In genomic region chr12:109552754-109553525, GRCm38 (mm10) we compare ENCODE assay signal across 18 mouse cellular contexts. TPM values are rescaled to one million over a fixed set of nuclear protein-coding genes. Genes with fewer than 3 reads are reported as not detected.
DNase-seq lines count a peak whose midpoint lies in the region; ATAC-seq and TF ChIP-seq lines count a peak whose summit lies in the region.
"Had no signal": no experiment of that assay in that cellular context is flagged by ENCODE, and none has a peak within 500 bp of the region (broad histone marks: within the 10 kb centered on the region; RNA-seq: fewer than 3 reads in every experiment).

No protein-coding gene starts in this region.

- DNase-seq in forebrain, embryonic 11.5 days (ENCODE audit: low spot score) = peak; percentile 68
- DNase-seq in forebrain, postnatal 0 days = no peak
- peak; percentile 54 for DNase-seq in midbrain, embryonic 10.5 days (ENCODE audit: low spot score)
- DNase-seq in midbrain, postnatal 0 days (ENCODE audit: low spot score) = no peak
- DNase-seq in forebrain, embryonic 14.5 days (ENCODE audit: low spot score) = peak; percentile 31
- DNase-seq in natural killer cell, adult 2 months (ENCODE audit: low spot score in 2 of 2) = no peak
- DNase-seq in frontal cortex, adult 2 months (ENCODE audit: extremely low spot score in 1 of 2, low spot score in 1 of 2) = no peak
- DNase-seq: adrenal gland, postnatal 36 days; gastrocnemius, postnatal 36 days; heart, postnatal 36 days; lung, postnatal 14 days; right cerebral cortex, adult 18-20 months; thymus, postnatal 4 days had no signal

- H3K27ac ChIP-seq in forebrain, embryonic 11.5 days (ENCODE audit: low read depth, low read length) = peak overlapping the region; percentile 77
- H3K27ac ChIP-seq in forebrain, postnatal 0 days (ENCODE audit: low read depth, low read length) = no peak overlapping the region
- H3K27ac ChIP-seq in midbrain, embryonic 10.5 days (replicated peaks) = peak overlapping the region; percentile 81
- no peak overlapping the region for H3K27ac ChIP-seq in midbrain, postnatal 0 days (ENCODE audit: low read depth, low read length)
- H3K27ac ChIP-seq in forebrain, embryonic 14.5 days (ENCODE audit: low read depth, low read length) = peak overlapping the region; percentile 10; the same call in 1 of the 2 replicates
- H3K27ac ChIP-seq: liver, embryonic 15.5 days had no signal

- WGBS in forebrain, embryonic 11.5 days = 21% methylated on average over 18 of the region's 18 CpGs
- WGBS in forebrain, postnatal 0 days = 22% methylated on average over 18 of the region's 18 CpGs
- WGBS in midbrain, embryonic 10.5 days = 37% methylated on average over 18 of the region's 18 CpGs
- 40% methylated on average over 18 of the region's 18 CpGs for WGBS in midbrain, postnatal 0 days
- 13% methylated on average over 18 of the region's 18 CpGs for WGBS in forebrain, embryonic 14.5 days

- H3K9me3 ChIP-seq in forebrain, embryonic 11.5 days (ENCODE audit: control insufficient read depth, low read length) = no peaks in the 10 kb centered on the region
- H3K9me3 ChIP-seq in forebrain, postnatal 0 days (ENCODE audit: low read length) = no peaks in the 10 kb centered on the region
- H3K9me3 ChIP-seq in midbrain, embryonic 10.5 days (replicated peaks) = no peaks in the 10 kb centered on the region
- no peaks in the 10 kb centered on the region for H3K9me3 ChIP-seq in midbrain, postnatal 0 days (ENCODE audit: low read length)
- H3K9me3 ChIP-seq in forebrain, embryonic 14.5 days (replicated peaks; ENCODE audit: control insufficient read depth, low read length) = no peaks in the 10 kb centered on the region
- H3K9me3 ChIP-seq: liver, embryonic 15.5 days had no signal

- no peak overlapping the region for H3K4me2 ChIP-seq in forebrain, embryonic 11.5 days (ENCODE audit: low read depth, low read length, severe bottlenecking)
- no peak overlapping the region for H3K4me2 ChIP-seq in forebrain, postnatal 0 days (ENCODE audit: low read depth)
- no peak overlapping the region for H3K4me2 ChIP-seq in midbrain, postnatal 0 days (ENCODE audit: low read depth, low read length, poor library complexity, severe bottlenecking)
- H3K4me2 ChIP-seq in forebrain, embryonic 14.5 days (ENCODE audit: low read length) = no peak overlapping the region
- H3K4me2 ChIP-seq: heart, embryonic 11.5 days; liver, embryonic 15.5 days had no signal

- no peak for TF ChIP-seq CTCF in forebrain, postnatal 0 days (IDR thresholded peaks at IDR 0.05; ENCODE audit: low read depth)
- TF ChIP-seq CTCF in midbrain, postnatal 0 days (IDR thresholded peaks at IDR 0.05) = no peak

- no peak overlapping the region; the same call in 1 of the 2 replicates for H3K9ac ChIP-seq in forebrain, embryonic 11.5 days (ENCODE audit: low read length)
- H3K9ac ChIP-seq in forebrain, postnatal 0 days = no peak overlapping the region
- no peak overlapping the region for H3K9ac ChIP-seq in midbrain, postnatal 0 days (replicated peaks; ENCODE audit: low read length, poor library complexity, severe bottlenecking)
- no peak overlapping the region for H3K9ac ChIP-seq in forebrain, embryonic 14.5 days (ENCODE audit: low read length)
- H3K9ac ChIP-seq: liver, embryonic 15.5 days had no signal

- peak; percentile 75 for ATAC-seq in forebrain, embryonic 11.5 days (replicated peaks; ENCODE audit: low FRiP score)
- no peak for ATAC-seq in forebrain, postnatal 0 days
- ATAC-seq in midbrain, postnatal 0 days (ENCODE audit: low FRiP score) = no peak
- ATAC-seq in forebrain, embryonic 14.5 days = peak; percentile 24; the same call in 1 of the 2 replicates
- ATAC-seq: intestine, postnatal 0 days had no signal

- H3K4me3 ChIP-seq in forebrain, embryonic 11.5 days (ENCODE audit: low read depth, low read length) = no peak overlapping the region
- no peak overlapping the region for H3K4me3 ChIP-seq in forebrain, postnatal 0 days (ENCODE audit: low read depth, low read length)
- 0 out of 2 replicates have a peak overlapping the region, but pooled peaks have one; percentile 7 for H3K4me3 ChIP-seq in midbrain, embryonic 10.5 days
- H3K4me3 ChIP-seq in midbrain, postnatal 0 days (ENCODE audit: low read depth, low read length) = no peak overlapping the region
- H3K4me3 ChIP-seq in forebrain, embryonic 14.5 days (ENCODE audit: low read depth, low read length) = no peak overlapping the region
- H3K4me3 ChIP-seq: liver, embryonic 15.5 days had no signal

- peaks cover 54% of the 10 kb centered on the region for H3K4me1 ChIP-seq in forebrain, embryonic 11.5 days (replicated peaks; ENCODE audit: control insufficient read depth, insufficient read depth, low read length)
- H3K4me1 ChIP-seq in forebrain, postnatal 0 days (ENCODE audit: insufficient read depth) = no peaks in the 10 kb centered on the region
- peaks cover 90% of the 10 kb centered on the region for H3K4me1 ChIP-seq in midbrain, embryonic 10.5 days
- H3K4me1 ChIP-seq in midbrain, postnatal 0 days (ENCODE audit: insufficient read depth, low read length) = no peaks in the 10 kb centered on the region
- H3K4me1 ChIP-seq in forebrain, embryonic 14.5 days (ENCODE audit: control insufficient read depth, insufficient read depth, low read length) = peaks cover 18% of the 10 kb centered on the region; the same call in 1 of the 2 replicates
- H3K4me1 ChIP-seq: liver, embryonic 15.5 days had no signal

- no peaks in the 10 kb centered on the region; the same call in 1 of the 2 replicates for H3K36me3 ChIP-seq in forebrain, embryonic 11.5 days (ENCODE audit: control insufficient read depth, insufficient read depth, low read length)
- peaks cover 61% of the 10 kb centered on the region for H3K36me3 ChIP-seq in forebrain, postnatal 0 days (ENCODE audit: insufficient read depth)
- peaks cover 87% of the 10 kb centered on the region for H3K36me3 ChIP-seq in midbrain, embryonic 10.5 days
- H3K36me3 ChIP-seq in midbrain, postnatal 0 days (ENCODE audit: insufficient read depth, low read length) = peaks cover 65% of the 10 kb centered on the region
- H3K36me3 ChIP-seq in forebrain, embryonic 14.5 days (ENCODE audit: control insufficient read depth, insufficient read depth, low read length) = peaks cover 65% of the 10 kb centered on the region
- H3K36me3 ChIP-seq: liver, embryonic 15.5 days had no signal

- no peaks in the 10 kb centered on the region for H3K27me3 ChIP-seq in forebrain, embryonic 11.5 days (ENCODE audit: control insufficient read depth, insufficient read depth, low read length)
- H3K27me3 ChIP-seq in forebrain, postnatal 0 days (ENCODE audit: insufficient read depth, low read length) = no peaks in the 10 kb centered on the region
- peaks cover 50% of the 10 kb centered on the region for H3K27me3 ChIP-seq in midbrain, embryonic 10.5 days (ENCODE audit: low read depth, poor library complexity, severe bottlenecking)
- H3K27me3 ChIP-seq in midbrain, postnatal 0 days (ENCODE audit: insufficient read depth, low read length) = no peaks in the 10 kb centered on the region
- 0 out of 2 replicates have a peak, but pooled peaks cover 3% of the 10 kb centered on the region for H3K27me3 ChIP-seq in forebrain, embryonic 14.5 days (replicated peaks; ENCODE audit: control insufficient read depth, insufficient read depth, low read length)
- H3K27me3 ChIP-seq: liver, embryonic 15.5 days had no signal

RNA-seq across cellular contexts. Expression of gene Rtl1, which starts 47.2 kb away (rescaled TPM):
- 0.97 and 1.2 TPM in 2 replicates for polyA plus RNA-seq in forebrain, embryonic 11.5 days (2014; fragmentation: Nextera tagmentation; extraction: Ambion mirVana)
- total RNA-seq in forebrain, postnatal 0 days (2014; rRNA removed) = 0.23 and 0.57 TPM in 2 replicates
- polyA plus RNA-seq in forebrain, postnatal 0 days (2015; fragmentation: Nextera tagmentation; extraction: Ambion mirVana) = 0.10 and 0.30 TPM in 2 replicates
- 0.53 and 0.89 TPM in 2 replicates for polyA plus RNA-seq in midbrain, embryonic 10.5 days (2016; fragmentation: Nextera tagmentation; extraction: Ambion mirVana)
- 1.3 and 1.9 TPM in 2 replicates for total RNA-seq in midbrain, postnatal 0 days (2014; rRNA removed)
- polyA plus RNA-seq in midbrain, postnatal 0 days (2015; fragmentation: Nextera tagmentation; extraction: Ambion mirVana) = 0.94 and 1.5 TPM in 2 replicates
- 0.37 and 0.58 TPM in 2 replicates for polyA plus RNA-seq in forebrain, embryonic 14.5 days (2014; fragmentation: Nextera tagmentation; extraction: Ambion mirVana)
- polyA plus RNA-seq in frontal cortex, adult 2 months (2012; rRNA removed) = 0.13 and 0.16 TPM in 2 replicates
- total RNA-seq: gastrocnemius, postnatal 36 days had no signal
- polyA plus RNA-seq: C2C12; testis, adult 2 months had no signal

Comparison
In these comparisons a context has a peak if more than half of its experiments do, and no peak if none do; other contexts are left out.
1. ATAC-seq: peak in forebrain, embryonic 11.5 days (single experiment) and forebrain, embryonic 14.5 days (single experiment); none in forebrain, postnatal 0 days (single experiment) and midbrain, postnatal 0 days (single experiment).
2. DNase-seq: peak in forebrain, embryonic 11.5 days (single experiment), midbrain, embryonic 10.5 days (single experiment) and forebrain, embryonic 14.5 days (single experiment); none in forebrain, postnatal 0 days (single experiment), midbrain, postnatal 0 days (single experiment), natural killer cell, adult 2 months (0 of 2) and frontal cortex, adult 2 months (0 of 2).
3. H3K27ac ChIP-seq: peak in forebrain, embryonic 11.5 days (single experiment), midbrain, embryonic 10.5 days (single experiment) and forebrain, embryonic 14.5 days (single experiment); none in forebrain, postnatal 0 days (single experiment) and midbrain, postnatal 0 days (single experiment).